Mouse (Mus musculus) olfactory bulb, adult 2 months (tissue): ENCODE data around the gene Bloc1s1.

Experiments used
- CTCF ChIP-seq: fragments of 200-500 bp; IDR thresholded peaks from 2 replicates; pipeline ENCODE4 v1.5.1; 2012; ENCODE audit warnings: low read depth, mild to moderate bottlenecking, low read length, moderate library complexity; ENCODE audit not compliant: insufficient read depth
- POLR2A ChIP-seq: fragments of 200-500 bp; IDR thresholded peaks from 2 replicates; pipeline ENCODE4 v1.6.1; 2012; ENCODE audit warnings: mild to moderate bottlenecking, low read depth, low read length, moderate library complexity; ENCODE audit not compliant: insufficient read depth

DNA sequence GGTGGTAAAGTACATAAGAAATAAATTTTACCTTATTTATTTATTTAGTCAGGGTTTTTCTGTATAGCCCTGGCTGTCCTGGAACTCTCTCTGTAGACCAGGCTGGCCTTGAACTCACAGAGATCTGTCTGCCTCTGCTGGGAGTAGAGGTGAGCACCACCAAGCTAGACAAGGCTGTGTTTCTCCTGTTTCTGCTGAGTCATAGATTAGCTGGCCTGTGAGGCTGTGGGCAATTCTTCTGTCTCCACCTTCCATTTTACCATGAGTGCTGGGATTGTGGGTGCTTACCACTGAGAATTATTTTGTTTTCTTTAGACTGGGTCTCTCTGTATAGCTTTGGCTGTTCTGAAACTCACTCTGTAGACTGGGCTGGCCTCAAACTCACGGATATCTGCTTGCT, 22.4 kb downstream of the Bloc1s1 start:
- TF ChIP-seq CTCF, result no peak
- no peak for TF ChIP-seq POLR2A
